Mouse (Mus musculus): ENCODE results near the gene Ptpn13.

The Ptpn13 gene

GRCm38 (mm10) chr5:103424678-103425319 is at the start of gene Ptpn13:
Gene Ptpn13, plus strand, starts transcription at chr5:103425192.
- in situ Hi-C loops (cut with MboI; ENCODE audit: unreplicated experiment in 2 of 2) = no loop called here

- in situ Hi-C loops (cut with MboI; ENCODE audit: unreplicated experiment in 2 of 2) = no loop called here
Measured at GRCm38 (mm10) chr5:103375226-103375625, 49.8 kb upstream of the Ptpn13 start.

GRCm38 (mm10) chr5:103376354-103377295 is 48.4 kb upstream of the Ptpn13 start:
- in situ Hi-C loops (cut with MboI; ENCODE audit: unreplicated experiment in 2 of 2) = no loop called here

- in situ Hi-C loops (cut with MboI; ENCODE audit: unreplicated experiment in 2 of 2) = no loop called here
Measured at GRCm38 (mm10) chr5:103377493-103378130, 47.4 kb upstream of the Ptpn13 start.

GRCm38 (mm10) chr5:103380785-103381527 is 44.0 kb upstream of the Ptpn13 start:
- in situ Hi-C loops (cut with MboI; ENCODE audit: unreplicated experiment in 2 of 2) = no loop called here

- in situ Hi-C loops (cut with MboI; ENCODE audit: unreplicated experiment in 2 of 2) = no loop called here
Measured at GRCm38 (mm10) chr5:103382951-103383350, 42.0 kb upstream of the Ptpn13 start.

GRCm38 (mm10) chr5:103384021-103384420 is 41.0 kb upstream of the Ptpn13 start:
- in situ Hi-C loops (cut with MboI; ENCODE audit: unreplicated experiment in 2 of 2) = no loop called here

- in situ Hi-C loops (cut with MboI; ENCODE audit: unreplicated experiment in 2 of 2) = no loop called here
Measured at GRCm38 (mm10) chr5:103387540-103388026, 37.4 kb upstream of the Ptpn13 start.

GRCm38 (mm10) chr5:103389415-103389814 is 35.6 kb upstream of the Ptpn13 start:
- in situ Hi-C loops (cut with MboI; ENCODE audit: unreplicated experiment in 2 of 2) = no loop called here

GRCm38 (mm10) chr5:103393220-103393619 is 31.8 kb upstream of the Ptpn13 start:
- in situ Hi-C loops (cut with MboI; ENCODE audit: unreplicated experiment in 2 of 2) = no loop called here

- in situ Hi-C loops (cut with MboI; ENCODE audit: unreplicated experiment in 2 of 2) = no loop called here
Measured at GRCm38 (mm10) chr5:103393752-103394151, 31.2 kb upstream of the Ptpn13 start.

GRCm38 (mm10) chr5:103395683-103396082 is 29.3 kb upstream of the Ptpn13 start:
- in situ Hi-C loops (cut with MboI; ENCODE audit: unreplicated experiment in 2 of 2) = no loop called here

- in situ Hi-C loops (cut with MboI; ENCODE audit: unreplicated experiment in 2 of 2) = no loop called here
Measured at GRCm38 (mm10) chr5:103397429-103397828, 27.6 kb upstream of the Ptpn13 start.

- in situ Hi-C loops (cut with MboI; ENCODE audit: unreplicated experiment in 2 of 2) = no loop called here
Measured at GRCm38 (mm10) chr5:103404213-103404968, 20.6 kb upstream of the Ptpn13 start.

GRCm38 (mm10) chr5:103405921-103406320 is 19.1 kb upstream of the Ptpn13 start:
- in situ Hi-C loops (cut with MboI; ENCODE audit: unreplicated experiment in 2 of 2) = no loop called here

GRCm38 (mm10) chr5:103412020-103412747 is 12.8 kb upstream of the Ptpn13 start:
- in situ Hi-C loops (cut with MboI; ENCODE audit: unreplicated experiment in 2 of 2) = no loop called here

GRCm38 (mm10) chr5:103414542-103414941 is 10.4 kb upstream of the Ptpn13 start:
- in situ Hi-C loops (cut with MboI; ENCODE audit: unreplicated experiment in 2 of 2) = no loop called here

GRCm38 (mm10) chr5:103418009-103418408 is 7.0 kb upstream of the Ptpn13 start:
- in situ Hi-C loops (cut with MboI; ENCODE audit: unreplicated experiment in 2 of 2) = no loop called here

GRCm38 (mm10) chr5:103418886-103419285 is 6.1 kb upstream of the Ptpn13 start:
- in situ Hi-C loops (cut with MboI; ENCODE audit: unreplicated experiment in 2 of 2) = no loop called here

Measured in v-Abl transformed pro-B cells (cell line).